Mouse (Mus musculus) kidney, embryonic 15.5 days (tissue): ENCODE data around the gene Ric8a. TPM values are rescaled to one million over a fixed set of nuclear protein-coding genes. Genes with fewer than 3 reads are reported as not detected.

Source experiments
- ATAC-seq: fragments of 200-750 bp; cut with Nextera tagmentation; replicated peaks from 2 replicates; pipeline ENCODE4 v1.8.0; 2017; ENCODE audit warnings: moderate TSS enrichment; ENCODE audit not compliant: low FRiP score
- H3K27ac ChIP-seq: fragments of 300-500 bp; sonication (generic); 2 replicates; pipeline ENCODE4 v1.5.1; 2015; ENCODE audit warnings: mild to moderate bottlenecking, inconsistent platforms
- H3K27me3 ChIP-seq: fragments of 300-500 bp; sonication (generic); 2 replicates; pipeline ENCODE4 v1.6.1; 2015; ENCODE audit warnings: inconsistent platforms
- H3K36me3 ChIP-seq: fragments of 300-500 bp; sonication (generic); 2 replicates; pipeline ENCODE4 v1.6.1; 2015; ENCODE audit warnings: inconsistent platforms
- H3K4me1 ChIP-seq: fragments of 300-500 bp; sonication (generic); 2 replicates; pipeline ENCODE4 v1.6.1; 2015; ENCODE audit warnings: inconsistent platforms
- H3K4me2 ChIP-seq: fragments of 300-500 bp; sonication (generic); 2 replicates; pipeline ENCODE4 v1.6.1; 2015; ENCODE audit warnings: moderate library complexity, mild to moderate bottlenecking, inconsistent platforms
- H3K4me3 ChIP-seq: fragments of 300-500 bp; sonication (generic); replicated peaks from 2 replicates; pipeline ENCODE4 v1.5.1; 2015; ENCODE audit warnings: mild to moderate bottlenecking, inconsistent platforms
- H3K9ac ChIP-seq: fragments of 300-500 bp; sonication (generic); 2 replicates; pipeline ENCODE4 v1.6.1; 2015; ENCODE audit warnings: mild to moderate bottlenecking, inconsistent platforms
- H3K9me3 ChIP-seq: fragments of 300-500 bp; sonication (generic); replicated peaks from 2 replicates; pipeline ENCODE4 v1.6.1; 2016; ENCODE audit warnings: inconsistent platforms
- WGBS: fragments of 180-500 bp; shearing (Covaris S2); methylation state at CpG from one replicate; pipeline ENCODE4 v1.1.7; 2015; ENCODE audit warnings: mixed read lengths; 5-methylcytosine and 5-hydroxymethylcytosine counted together
- polyA plus RNA-seq: library from polyadenylated mRNA; unstranded; fragments of >200 nt; fragmentation: Nextera tagmentation; extraction: Ambion mirVana; gene quantifications from 2 replicates; pipeline ENCODE4 v1.2.1, GENCODE M21; 2015

Ric8a gene
- polyA plus RNA-seq, 1 experiment from 2014 or later, result 59.7 TPM

DNA sequence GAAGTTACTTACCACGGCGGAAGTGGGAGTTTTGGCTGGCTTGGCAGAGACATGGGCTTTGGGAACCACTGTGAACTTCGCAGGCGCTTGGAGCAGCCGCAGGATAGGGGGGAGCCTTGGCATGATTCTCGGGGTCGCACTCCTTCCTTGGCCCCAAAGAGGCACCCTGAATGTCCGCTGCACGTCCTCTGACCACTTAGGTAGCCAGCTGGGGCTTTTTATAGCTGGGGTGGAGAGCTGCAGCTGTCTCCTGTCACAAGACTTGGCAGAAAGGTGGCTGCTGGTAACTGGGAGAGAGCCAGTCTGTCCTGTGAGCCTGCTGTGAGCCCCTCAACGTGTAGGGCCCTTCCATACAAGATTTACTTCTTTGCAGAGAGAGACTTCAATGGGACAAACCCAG is 43.5 kb downstream of the Ric8a start, which contains the start of gene Cox8b:
Cox8b (minus strand) TSS at position 227 of the 400 bp plus-strand sequence.
- ATAC-seq, result no peak
- H3K9ac ChIP-seq, result no peak within 1 kb of the TSS
- no peaks in the 10 kb centered on the region for H3K9me3 ChIP-seq
- H3K4me3 ChIP-seq, result no peak within 1 kb of the TSS
- 0 out of 2 replicates have a peak within 1 kb of the TSS, but pooled peaks have one; percentile 11 for H3K27ac ChIP-seq
- H3K4me1 ChIP-seq, result peaks cover 14% of the 10 kb centered on the region; the same call in 1 of the 2 replicates
- H3K36me3 ChIP-seq, result peaks cover 41% of the 10 kb centered on the region
- H3K27me3 ChIP-seq, result no peaks in the 10 kb centered on the region
- H3K4me2 ChIP-seq, result no peak within 1 kb of the TSS
- 62% methylated on average over 10 of the region's 10 CpGs for WGBS

DNA sequence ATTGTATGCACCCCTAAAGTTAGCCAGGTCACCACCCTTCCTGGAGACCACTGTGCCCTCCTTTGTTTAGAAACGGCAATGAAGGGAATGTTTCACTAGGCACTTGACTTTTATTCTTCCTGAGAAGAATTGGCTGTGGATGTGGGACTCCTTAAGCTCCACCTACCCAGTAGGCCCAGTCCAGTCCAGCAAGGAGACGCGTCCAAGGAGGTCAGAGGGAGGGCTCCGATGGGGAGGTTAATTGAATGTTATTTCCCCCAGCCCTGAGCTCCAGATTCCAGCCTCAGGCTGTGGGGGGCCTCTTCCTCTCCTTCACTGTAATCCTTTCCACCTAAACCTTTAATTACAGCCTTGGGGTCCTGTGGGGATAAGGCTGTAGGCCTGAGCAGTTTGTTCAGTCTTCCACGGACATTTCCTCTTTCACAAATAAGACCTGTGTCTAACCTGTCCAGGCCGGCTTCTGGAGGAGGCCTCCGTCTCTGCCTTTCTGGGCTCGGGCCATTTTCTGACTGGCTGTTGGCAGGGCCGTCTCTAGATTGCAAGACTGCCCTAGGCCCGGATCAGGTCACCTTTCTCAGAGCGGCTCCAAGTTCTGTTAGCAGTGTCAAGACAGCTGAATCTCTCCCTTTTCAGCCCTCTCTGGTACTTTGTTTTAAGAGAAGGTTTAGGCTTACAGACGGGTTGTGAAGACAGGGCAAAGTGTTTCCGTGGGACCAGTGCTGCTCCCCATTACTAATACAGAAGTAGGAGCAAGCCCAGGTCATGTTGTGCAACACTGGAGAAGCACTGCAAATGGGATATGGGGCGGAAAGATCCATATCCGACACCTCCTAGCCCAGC is 45.5 kb downstream of the Ric8a start:
- 65% methylated on average over 15 of the region's 15 CpGs for WGBS

DNA sequence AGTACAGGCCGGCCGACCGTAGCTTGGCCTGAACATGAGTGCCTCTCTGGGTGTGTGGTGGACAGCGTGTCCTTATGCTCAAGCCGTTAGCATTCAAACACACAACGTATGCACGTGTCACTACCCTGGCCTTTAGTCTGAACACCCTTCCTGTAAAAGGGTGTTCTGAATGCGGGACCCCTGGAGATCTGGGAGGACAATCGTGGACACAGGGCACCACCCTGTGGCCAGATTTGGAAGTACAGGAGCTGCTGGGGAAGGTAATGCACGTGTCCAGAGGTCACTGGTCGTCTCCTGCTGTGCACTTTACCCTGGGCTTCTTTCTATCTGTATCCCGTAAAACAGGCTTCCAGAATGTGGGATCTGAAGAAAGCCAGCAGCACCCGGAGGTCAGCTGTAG is 46.5 kb downstream of the Ric8a start:
- no peak overlapping the region for H3K9ac ChIP-seq
- 24% methylated on average over 13 of the region's 13 CpGs for whole genome bisulfite sequencing
- H3K4me1 ChIP-seq, result peaks cover 17% of the 10 kb centered on the region; the same call in 1 of the 2 replicates
- H3K4me2 ChIP-seq, result no peak overlapping the region
- H3K36me3 ChIP-seq, result peaks cover 14% of the 10 kb centered on the region
- ATAC-seq, result peak; percentile 37; the same call in 1 of the 2 replicates
- H3K27ac ChIP-seq, result 0 out of 2 replicates have a peak overlapping the region, but pooled peaks have one; percentile 56
- no peaks in the 10 kb centered on the region for H3K27me3 ChIP-seq
- H3K9me3 ChIP-seq, result no peaks in the 10 kb centered on the region
- no peak overlapping the region for H3K4me3 ChIP-seq

More for the DNA sequence above, 45.5 kb downstream of the Ric8a start:
- Histone ChIP-seq H3K36me3 (peaks cover 23% of the 10 kb centered on the region), H3K4me2 (no peak overlapping the region), H3K9me3 (no peaks in the 10 kb centered on the region), H3K4me3 (no peak overlapping the region), H3K27ac (peak overlapping the region; percentile 56), H3K9ac (no peak overlapping the region), H3K27me3 (no peaks in the 10 kb centered on the region), H3K4me1 (peaks cover 14% of the 10 kb centered on the region; the same call in 1 of the 2 replicates)
- no peak for ATAC-seq

DNA sequence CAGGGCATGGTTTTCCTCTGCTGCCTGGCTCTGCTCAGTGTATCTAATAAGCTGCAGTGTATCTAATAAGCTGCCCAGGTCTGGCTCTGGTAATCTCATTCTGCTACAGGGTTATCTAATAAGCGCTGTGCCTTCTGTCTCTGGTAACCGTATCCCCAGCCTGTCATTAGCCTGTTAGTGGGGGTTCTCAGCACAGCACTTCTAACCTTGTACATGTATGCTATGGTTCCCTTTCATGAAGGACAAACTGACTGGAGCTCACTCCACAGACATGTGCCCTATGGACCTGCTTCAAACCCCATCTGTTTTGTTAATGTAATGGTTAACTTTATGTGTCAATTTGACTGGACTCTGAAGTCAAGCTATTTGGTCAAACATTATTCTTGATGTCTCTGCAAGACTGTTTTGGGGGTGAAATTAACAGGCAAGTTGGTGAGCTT is 48.9 kb downstream of the Ric8a start:
- Histone ChIP-seq H3K9ac (no peak overlapping the region), H3K4me2 (no peak overlapping the region), H3K9me3 (no peaks in the 10 kb centered on the region), H3K4me1 (peaks cover 25% of the 10 kb centered on the region), H3K27ac (peak overlapping the region; percentile 61; the same call in 1 of the 2 replicates), H3K27me3 (no peaks in the 10 kb centered on the region), H3K36me3 (no peaks in the 10 kb centered on the region), H3K4me3 (no peak overlapping the region)
- WGBS, result 87% methylated on average over 2 of the region's 2 CpGs
- no peak for ATAC-seq

DNA sequence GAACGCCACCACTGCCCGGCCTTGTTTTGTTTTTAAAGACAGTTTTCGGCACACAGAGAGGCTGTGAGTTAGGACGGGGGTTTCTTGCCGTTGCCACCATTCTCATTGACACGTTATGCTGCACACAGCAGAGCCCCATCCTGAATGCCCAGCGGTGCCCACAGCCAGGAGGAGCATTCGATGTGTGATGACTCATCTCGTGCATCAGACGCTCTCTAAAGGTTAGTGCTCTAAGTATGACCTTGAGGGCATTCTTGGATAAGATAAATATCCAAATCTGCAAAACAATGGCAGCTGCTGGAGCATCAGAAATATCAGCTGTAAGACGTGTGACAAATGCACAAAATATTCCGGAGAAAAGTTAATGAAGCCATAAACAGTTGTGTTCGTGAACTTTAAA is 50.4 kb downstream of the Ric8a start:
- Histone ChIP-seq H3K9me3 (no peaks in the 10 kb centered on the region), H3K4me3 (no peak overlapping the region), H3K4me1 (peaks cover 24% of the 10 kb centered on the region), H3K4me2 (no peak overlapping the region), H3K27ac (no peak overlapping the region), H3K27me3 (no peaks in the 10 kb centered on the region), H3K9ac (no peak overlapping the region), H3K36me3 (no peaks in the 10 kb centered on the region)
- 82% methylated on average over 13 of the region's 13 CpGs for WGBS
- no peak for ATAC-seq

DNA sequence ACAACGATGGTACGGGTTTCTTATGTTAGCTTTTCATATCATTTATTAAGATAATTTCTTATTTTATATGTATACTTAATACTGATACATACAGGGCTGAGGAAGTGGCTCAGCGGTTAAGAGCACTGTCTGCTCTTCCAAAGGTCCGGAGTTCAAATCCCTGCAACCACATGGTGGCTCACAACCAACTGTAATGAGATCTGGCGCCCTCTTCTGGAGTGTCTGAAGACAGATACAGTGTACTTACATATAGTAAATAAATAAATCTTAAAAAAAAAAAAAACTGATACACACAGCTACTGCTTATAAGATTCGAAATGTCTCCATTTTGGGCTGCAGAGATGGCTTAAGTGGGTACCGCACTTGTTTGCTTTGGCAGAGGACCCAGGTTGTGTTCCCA is 50.9 kb downstream of the Ric8a start:
- 84% methylated on average over 7 of the region's 7 CpGs for WGBS

DNA sequence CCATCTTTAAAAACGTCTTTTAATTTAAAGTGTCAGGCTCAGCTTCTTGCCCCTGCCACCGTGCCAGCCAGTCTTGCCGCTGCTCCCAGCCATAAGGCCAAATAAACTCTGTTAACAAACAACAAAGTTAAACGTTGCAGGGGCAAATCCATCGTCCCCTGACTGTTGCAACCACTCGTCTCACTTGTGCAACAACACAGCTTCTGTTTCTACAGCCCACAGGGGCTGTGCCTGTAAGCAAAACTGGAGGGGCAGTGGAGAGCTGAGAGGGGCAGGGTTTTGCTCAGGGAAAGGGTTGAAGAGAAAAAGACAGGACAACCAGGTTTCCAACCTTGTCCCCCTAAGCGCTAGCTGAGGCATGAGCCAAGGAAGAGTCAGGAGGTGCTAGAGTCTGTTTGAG is 51.4 kb downstream of the Ric8a start:
- WGBS, result 46% methylated on average over 7 of the region's 7 CpGs
- Histone ChIP-seq H3K4me1 (peaks cover 21% of the 10 kb centered on the region), H3K27me3 (no peaks in the 10 kb centered on the region), H3K4me2 (peak overlapping the region; percentile 86; the same call in 1 of the 2 replicates), H3K9ac (no peak overlapping the region), H3K4me3 (peak overlapping the region; percentile 46; the same call in 1 of the 2 replicates), H3K27ac (0 out of 2 replicates have a peak overlapping the region, but pooled peaks have one; percentile 23), H3K36me3 (no peaks in the 10 kb centered on the region), H3K9me3 (no peaks in the 10 kb centered on the region)
- ATAC-seq, result no peak

More for the DNA sequence above, 50.9 kb downstream of the Ric8a start:
- no peak overlapping the region for H3K27ac ChIP-seq
- H3K4me1 ChIP-seq, result peaks cover 21% of the 10 kb centered on the region
- no peaks in the 10 kb centered on the region for H3K36me3 ChIP-seq
- no peak overlapping the region for H3K4me2 ChIP-seq
- no peaks in the 10 kb centered on the region for H3K9me3 ChIP-seq
- H3K4me3 ChIP-seq, result no peak overlapping the region
- H3K27me3 ChIP-seq, result no peaks in the 10 kb centered on the region
- no peak for ATAC-seq
- H3K9ac ChIP-seq, result no peak overlapping the region

DNA sequence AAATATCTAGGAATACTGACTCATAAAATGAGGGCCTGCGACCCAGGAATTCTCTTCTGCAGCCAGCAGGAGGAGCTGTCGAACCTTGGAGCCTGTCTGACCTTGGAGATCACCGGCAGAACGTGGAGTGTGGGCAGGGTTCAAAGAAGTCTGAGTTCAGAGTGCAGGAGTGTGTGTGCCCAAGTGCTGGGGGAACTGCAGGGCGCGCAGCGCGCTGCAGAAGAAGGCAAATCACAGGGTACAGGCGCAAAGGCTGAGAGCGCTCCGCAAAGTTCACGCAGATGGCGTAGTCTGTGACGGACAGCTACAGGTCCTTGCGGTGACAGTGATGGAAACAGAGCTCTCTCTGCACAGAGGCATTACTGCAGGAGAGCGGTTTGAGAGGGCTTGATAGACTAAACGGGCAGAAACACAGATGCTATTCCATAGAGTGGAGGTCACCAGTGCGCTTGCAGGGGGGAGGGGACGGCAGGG is 51.9 kb downstream of the Ric8a start:
- Histone ChIP-seq H3K9me3 (no peaks in the 10 kb centered on the region), H3K9ac (peak overlapping the region; percentile 29; the same call in 1 of the 2 replicates), H3K36me3 (no peaks in the 10 kb centered on the region), H3K4me2 (peak overlapping the region; percentile 86), H3K4me1 (peaks cover 19% of the 10 kb centered on the region), H3K27me3 (no peaks in the 10 kb centered on the region), H3K27ac (peak overlapping the region; percentile 43; the same call in 1 of the 2 replicates), H3K4me3 (peak overlapping the region; percentile 46)
- peak; percentile 86 for ATAC-seq
- WGBS, result 1% methylated on average over 19 of the region's 19 CpGs

DNA sequence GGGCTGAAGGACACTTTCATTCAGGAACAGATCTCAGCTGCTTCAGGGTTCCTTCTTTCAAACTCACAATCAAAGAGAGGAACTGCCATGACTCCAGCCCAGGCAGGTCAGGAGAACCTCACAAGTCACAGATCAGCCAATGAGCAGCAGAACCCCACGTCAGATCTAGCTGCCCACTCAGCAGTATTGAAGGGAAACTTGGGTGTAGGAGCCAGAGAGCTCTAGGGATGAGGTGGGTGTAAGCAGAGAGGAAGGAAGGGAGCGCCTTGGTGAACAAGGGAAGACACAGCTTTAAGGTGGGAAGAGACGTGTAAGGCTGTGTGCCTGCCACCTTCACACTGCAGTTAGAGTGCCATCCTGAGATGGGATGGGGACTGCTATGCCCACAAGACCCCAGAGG is 55.5 kb downstream of the Ric8a start:
- no peak for ATAC-seq
- peaks cover 1% of the 10 kb centered on the region; the same call in 1 of the 2 replicates for H3K27me3 ChIP-seq
- no peak overlapping the region for H3K9ac ChIP-seq
- H3K4me1 ChIP-seq, result peaks cover 19% of the 10 kb centered on the region
- no peaks in the 10 kb centered on the region for H3K36me3 ChIP-seq
- H3K27ac ChIP-seq, result peak overlapping the region; percentile 59; the same call in 1 of the 2 replicates
- H3K9me3 ChIP-seq, result no peaks in the 10 kb centered on the region
- 64% methylated on average over 3 of the region's 3 CpGs for WGBS
- no peak overlapping the region for H3K4me2 ChIP-seq
- no peak overlapping the region for H3K4me3 ChIP-seq

DNA sequence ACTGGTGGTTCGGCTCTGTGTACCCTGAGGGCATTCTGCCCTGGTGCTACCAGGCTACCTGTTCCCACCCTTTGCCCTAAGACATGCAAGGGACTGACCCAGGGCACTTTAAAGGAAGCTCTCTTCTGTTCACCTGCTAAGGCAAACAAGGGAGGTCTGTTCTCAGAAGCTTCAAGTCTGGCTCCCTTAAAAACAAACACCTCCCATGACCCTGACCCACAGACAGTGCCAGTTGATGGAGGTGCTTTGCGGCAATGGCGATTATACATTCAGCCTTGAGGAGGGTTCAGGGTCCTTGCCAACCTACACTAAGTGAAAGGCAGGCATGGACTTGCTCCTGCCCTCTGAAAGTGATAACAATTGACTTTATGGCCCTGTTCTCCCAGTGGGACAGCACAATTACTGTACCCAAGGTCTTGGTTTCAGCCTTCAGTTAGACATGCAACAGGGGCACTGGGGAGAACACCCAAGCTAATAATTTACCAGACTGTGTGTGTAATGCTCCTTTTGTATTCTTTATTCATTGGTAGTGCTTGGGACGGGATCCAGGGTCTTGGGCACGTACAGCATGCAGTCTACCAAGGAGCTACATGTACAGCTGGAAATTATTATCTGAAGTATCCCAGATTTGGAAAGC is 56.2 kb downstream of the Ric8a start:
- Histone ChIP-seq H3K4me1 (peaks cover 19% of the 10 kb centered on the region), H3K27ac (peak overlapping the region; percentile 59), H3K9me3 (no peaks in the 10 kb centered on the region), H3K27me3 (peaks cover 8% of the 10 kb centered on the region), H3K36me3 (no peaks in the 10 kb centered on the region), H3K4me2 (no peak overlapping the region), H3K9ac (no peak overlapping the region), H3K4me3 (no peak overlapping the region)
- ATAC-seq, result peak; percentile 35; the same call in 1 of the 2 replicates
- WGBS, result 72% methylated on average over 5 of the region's 5 CpGs
